Mouse (Mus musculus) mouse embryonic stem cell (cell line): Measurements from ENCODE around the gene Necab3.

Source experiments
- in situ Hi-C, 2 experiments: fragments of 300-500 bp; cut with MboI; formaldehyde crosslinking; loops; 1 replicate in 1 of 2; 3 replicates in 1 of 2; pipeline ENCODE4 v1.14.3; 2019 to 2020; ENCODE audit warnings: low sequenced_read_pairs in 2 of 2, low pct_unique_long_range_greater_than_20kb in 1 of 2, mixed read lengths in 1 of 2; ENCODE audit not compliant: unreplicated experiment in 1 of 2

The Necab3 gene

DNA sequence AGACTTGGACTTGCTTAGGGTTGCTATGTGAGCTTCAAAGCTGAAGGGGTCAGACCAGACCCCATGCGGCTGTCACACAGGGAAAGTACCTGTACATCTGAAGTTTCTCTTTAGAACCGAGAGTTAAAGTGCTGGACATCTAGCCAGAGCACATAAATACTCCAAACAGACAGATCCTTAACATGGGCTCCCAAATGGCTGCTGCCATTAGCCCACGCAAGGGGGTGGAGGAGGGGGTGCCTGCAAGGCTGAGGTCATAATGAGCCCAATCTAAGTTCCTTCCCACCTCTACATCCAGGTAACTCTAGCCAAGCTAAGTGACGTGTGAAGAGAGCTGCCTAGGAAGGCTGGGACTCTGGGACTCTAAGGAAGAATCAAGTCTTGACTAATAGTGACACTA is 7.2 kb downstream of the Necab3 start, which contains the start of gene Actl10:
TSS of gene Actl10 (plus strand) at position 301 of the 400 bp plus-strand sequence.
- in situ Hi-C loops, result no loop called here

DNA sequence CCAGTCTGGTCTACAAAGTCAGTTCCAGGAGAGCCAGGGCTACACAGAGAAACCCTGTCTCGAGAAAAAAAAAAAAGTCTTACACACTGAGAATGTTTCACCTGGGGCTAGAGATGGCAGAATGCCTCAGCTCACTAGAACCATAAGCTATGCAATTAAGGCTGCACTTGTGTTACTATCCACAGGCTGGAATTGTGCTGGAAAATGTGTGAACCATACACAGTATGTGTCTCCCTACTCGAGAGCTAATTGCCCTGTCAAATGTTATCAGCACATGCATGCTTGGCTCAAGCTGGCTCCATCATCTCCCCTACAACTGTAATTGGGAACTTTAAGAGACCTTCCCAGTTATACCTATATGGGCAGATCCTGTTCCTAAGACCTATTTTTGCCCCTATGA is 7.8 kb downstream of the Necab3 start:
- in situ Hi-C loops, result no loop called here

DNA sequence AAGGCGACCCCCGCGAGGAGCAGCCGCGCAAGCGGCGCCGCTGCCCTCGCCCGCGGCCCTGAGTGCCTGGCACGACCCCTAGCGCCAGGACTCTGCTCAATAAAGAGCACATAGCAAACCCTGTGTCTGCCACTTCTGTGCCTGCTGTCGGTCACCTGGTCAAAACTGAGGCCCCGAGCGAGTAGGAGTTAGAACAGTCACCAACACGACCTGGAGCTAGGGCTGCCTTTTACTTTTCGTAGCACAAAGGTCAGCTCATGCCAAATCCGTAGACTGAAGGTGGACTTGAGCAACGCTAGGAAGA is 8.9 kb downstream of the Necab3 start:
- in situ Hi-C loops, result loop anchor here (10.0 kb wide), 1 partner anchor 135 kb away; no protein-coding TSS in a partner anchor

DNA sequence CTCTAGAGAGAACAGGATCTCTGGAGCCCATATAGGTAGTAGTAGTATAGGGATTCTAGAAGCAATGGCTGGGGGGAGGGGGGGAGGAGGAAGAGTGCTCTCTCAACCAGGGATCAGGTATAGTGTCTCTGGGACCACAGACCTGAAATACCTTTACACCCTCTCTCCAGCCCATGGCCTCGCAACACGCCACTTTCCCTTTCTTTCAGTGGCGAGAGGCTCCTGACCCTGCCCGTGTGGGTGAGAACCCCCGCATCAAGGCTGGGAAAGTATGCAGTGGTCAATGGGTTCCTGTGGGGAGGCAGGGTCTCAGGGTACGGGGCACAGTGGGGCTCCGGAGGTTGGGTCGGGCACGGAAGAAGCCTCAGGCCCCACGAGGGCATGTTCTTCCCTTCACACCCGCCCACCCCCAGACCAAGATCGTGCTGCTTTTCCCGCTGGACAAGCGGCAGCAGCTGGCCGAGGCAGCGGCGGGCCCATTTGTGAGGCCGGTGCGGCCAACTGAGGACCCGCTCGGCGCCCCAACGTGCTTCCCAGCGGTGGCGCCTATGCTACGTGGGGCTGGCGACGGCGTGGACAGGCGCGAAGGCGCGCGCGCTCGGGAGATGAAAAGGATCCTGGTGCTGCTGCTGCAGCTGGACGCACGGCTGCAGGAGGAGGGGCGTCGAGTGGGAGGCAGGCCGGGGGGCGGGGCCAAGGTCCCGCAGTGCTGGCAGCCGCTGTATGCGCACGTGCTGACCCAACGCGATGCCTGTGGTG is 9.4 kb downstream of the Necab3 start:
- in situ Hi-C loops, result loop anchor here (10.0 kb wide), 1 partner anchor 135 kb away; no protein-coding TSS in a partner anchor

DNA sequence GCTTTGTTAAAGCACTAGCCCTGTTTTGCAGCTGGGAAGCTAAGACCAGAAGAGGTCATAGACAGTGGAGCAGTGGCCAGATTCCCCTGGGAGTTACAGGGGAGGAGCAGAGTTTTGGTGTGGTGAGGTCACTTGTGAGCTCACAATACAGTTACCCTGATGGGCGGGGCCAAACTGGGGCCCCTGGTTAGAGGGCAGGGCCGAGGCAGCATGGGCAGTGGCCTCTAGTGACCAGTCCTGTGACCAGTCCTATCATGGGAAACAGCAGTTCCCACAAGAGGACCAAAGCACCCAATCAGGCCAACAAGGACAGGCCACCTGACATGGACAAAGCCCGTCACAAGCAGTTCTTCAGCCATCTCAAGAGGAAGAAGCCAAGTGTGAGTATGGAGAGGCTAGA is 10.0 kb downstream of the Necab3 start:
- in situ Hi-C loops, result loop anchor here (10.0 kb wide), 1 partner anchor 134 kb away; no protein-coding TSS in a partner anchor

DNA sequence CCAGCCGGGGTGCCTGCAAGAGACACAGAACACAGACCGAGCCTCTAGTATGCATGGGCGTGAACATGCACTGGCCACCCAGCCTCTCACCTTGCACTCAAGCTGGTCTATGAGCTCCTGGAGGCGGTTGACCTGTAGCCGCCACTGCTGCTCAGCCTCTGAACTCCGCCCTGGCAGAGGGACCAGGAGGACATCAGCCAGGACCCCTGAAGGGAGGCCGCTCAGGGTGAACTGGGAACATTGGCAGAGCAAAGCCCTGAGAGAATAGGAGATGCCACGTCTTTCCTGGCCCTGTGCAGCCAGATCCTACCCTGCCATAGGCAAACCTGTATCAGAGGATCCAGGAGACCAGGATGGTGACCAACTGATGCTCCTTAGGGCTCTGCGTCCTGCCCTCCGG is 12.0 kb downstream of the Necab3 start, which contains the start of gene 1700003F12Rik:
TSS of gene 1700003F12Rik (plus strand) at position 375 of the 400 bp plus-strand sequence.
- in situ Hi-C loops, result loop anchor here (10.0 kb wide), 1 partner anchor 132 kb away; no protein-coding TSS in a partner anchor

DNA sequence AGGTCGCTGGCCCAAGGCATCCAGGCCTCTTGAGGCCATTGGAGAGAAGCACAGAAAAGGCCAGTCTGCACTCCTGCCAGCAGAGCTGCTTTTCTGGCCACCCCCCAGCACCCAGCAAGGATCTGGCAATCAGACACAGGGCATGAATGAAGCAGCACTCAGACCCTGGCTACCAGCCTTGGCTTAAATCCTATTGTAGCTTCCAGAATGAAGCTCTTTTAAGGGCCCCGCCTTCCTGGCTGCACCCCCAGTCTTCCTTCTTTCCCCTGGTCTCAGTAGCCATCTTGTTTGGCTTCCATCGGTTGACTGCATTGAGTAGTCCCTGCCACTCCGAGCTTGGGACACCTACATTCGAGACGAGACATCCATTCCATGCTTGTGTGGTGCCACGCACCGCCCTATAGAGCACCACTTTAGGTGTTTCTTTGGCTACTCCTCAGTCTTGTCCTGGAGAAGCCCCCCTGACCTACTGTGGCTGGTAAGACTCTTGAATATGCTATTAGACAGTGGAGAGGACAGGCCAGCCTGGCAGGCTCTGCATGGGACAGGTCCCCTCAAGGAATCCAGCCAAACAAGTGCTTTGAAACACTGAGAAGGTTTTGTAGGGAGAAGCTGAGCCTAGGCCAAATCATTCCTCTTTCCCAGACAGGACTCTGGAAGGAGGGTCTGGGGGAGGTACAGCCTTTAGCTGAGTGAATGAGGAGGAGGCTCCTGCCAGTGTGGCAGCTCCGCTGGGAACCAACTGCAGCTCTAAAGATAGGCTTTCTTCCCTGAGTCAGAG is 14.9 kb downstream of the Necab3 start:
- in situ Hi-C loops, result loop anchor here (10.0 kb wide), 1 partner anchor 129 kb away; no protein-coding TSS in a partner anchor

DNA sequence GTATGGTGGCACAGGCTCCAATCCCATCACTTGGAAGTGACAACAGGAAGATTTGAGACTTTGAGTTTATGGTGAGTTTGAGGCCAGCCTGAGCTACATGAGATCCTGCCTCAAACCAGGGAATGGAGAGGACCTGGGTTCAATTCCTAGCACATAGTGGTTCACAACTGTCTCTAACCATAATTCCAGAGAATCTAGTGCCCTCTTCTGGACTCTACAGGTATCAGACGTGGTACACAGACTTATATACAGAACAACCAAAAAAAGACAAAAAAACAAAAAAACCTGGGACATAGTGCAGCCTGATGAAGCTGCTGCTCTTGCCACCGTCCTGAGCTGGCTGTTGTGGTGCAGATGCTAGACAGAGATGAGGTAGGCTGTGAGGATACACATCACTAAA is 17.1 kb downstream of the Necab3 start:
- in situ Hi-C loops, result loop anchor here (10.0 kb wide), 1 partner anchor 127 kb away; no protein-coding TSS in a partner anchor

DNA sequence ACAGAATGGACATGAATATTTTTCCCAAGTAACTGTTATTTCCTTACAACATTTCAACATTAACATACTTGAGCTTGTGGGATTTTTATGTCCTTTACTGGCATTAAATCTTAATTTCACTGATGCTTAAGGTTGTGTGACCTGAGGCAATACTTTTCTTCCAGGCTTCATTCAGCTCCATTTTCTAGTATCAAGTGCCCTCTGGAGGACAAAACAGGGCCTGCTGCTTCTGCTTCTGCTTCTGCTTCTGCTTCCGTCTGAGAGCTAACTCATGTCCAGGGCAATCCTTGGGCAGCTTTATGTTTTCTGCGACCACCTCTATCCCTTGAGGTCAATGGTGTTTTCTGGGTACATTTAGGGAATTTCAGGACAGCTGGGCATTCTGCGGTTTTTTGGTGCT is 19.0 kb downstream of the Necab3 start:
- in situ Hi-C loops, result loop anchor here (10.0 kb wide), 1 partner anchor 125 kb away; no protein-coding TSS in a partner anchor

DNA sequence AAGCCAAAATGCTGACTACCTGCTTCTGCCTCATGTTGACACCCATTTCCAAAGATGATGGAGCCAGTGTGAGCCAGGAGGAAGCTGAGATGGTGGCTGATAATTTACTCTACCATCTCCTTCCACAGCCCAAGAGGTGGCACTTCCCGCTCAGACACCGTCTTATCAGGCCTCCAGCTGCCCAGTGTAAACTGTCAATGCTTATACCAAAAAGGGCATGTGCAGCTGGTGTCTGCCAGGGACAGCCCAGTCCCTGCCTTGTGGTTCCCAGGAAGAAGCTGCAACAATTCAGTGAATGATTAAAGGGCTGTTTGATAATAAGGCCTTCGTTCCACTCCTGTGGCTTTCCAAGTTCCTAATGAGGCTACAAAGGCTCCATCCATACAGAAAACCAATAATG is 20.0 kb downstream of the Necab3 start:
- in situ Hi-C loops, result no loop called here

DNA sequence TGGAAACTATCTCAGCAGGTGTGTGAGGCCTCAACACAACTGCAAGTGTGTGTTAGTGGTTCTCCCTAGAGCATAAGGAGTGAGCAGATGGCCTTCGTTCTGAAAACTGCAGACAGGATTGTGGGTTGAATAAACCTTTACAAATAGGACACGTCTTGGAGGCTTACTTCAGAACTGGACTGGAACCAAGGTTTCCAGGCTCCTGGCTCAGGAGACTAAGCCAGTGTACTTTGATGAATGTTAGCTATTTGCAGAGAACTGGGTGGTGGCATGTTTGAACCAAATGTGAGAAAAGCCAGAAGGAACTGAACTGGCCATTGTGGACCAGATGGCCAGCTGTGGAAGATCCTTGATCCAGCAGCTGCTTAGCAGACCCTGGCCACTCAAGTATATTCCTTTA is 20.4 kb downstream of the Necab3 start:
- in situ Hi-C loops, result no loop called here

DNA sequence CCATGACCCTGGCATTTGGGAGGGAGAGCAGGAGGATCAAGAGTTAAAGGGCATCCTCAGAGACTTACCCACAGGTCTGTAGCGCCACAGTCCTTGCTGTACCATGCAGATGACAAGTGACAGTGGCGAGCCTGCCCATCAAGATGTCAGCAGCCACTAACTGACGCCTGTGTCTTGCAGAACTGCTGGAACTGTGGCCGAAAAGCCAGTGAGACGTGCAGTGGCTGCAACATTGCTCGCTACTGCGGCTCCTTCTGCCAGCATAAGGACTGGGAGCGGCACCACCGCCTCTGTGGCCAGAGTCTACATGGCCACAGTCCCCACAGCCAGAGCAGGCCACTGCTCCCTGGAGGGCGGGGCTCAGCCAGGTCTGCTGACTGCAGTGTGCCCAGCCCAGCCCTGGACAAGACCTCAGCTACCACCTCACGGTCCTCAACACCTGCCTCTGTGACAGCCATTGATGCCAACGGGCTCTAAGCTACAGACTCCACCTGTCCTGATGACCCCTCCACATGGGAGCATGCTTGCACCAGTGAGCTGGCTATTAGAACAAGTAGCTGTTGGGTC is 23.9 kb downstream of the Necab3 start:
- in situ Hi-C loops, result no loop called here

DNA sequence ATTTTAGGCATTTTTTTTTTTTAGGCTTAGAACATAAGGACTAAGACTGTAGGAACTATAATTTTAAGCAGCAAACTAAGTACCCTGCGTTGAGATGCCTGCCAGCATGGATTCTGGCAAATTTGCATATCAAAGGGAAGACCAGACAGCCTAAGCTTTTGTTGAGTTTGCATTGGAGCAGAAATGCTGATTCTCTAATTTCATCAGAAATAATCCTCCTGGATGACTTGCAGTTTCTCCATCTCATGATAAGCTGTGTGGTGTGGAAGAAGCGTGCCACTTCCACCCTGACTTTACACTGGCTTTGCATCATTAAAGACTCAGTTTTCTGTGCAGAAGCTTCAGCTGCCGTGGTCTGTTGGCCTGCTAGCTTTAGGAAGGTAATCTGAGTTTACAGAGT is 25.8 kb downstream of the Necab3 start:
- in situ Hi-C loops, result no loop called here

DNA sequence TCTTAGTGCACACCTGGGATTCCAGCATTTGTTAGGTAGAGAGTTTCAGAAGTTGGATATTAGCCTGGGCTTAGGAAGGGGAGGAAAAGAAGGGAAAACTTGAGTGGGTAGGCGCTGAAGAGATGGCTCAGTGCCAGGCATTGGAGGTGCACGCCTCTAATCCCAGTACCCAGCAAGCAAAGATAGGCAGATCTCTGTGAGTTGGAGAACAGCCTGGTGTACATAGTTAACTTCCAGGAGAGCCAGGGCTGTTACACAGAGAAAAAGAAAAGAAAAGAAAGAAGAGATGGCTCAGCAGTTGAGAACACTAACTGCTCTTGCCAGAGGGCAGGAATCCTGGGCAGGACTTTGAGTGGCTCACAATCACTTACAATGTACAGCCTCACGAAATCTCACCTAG is 32.2 kb downstream of the Necab3 start:
- in situ Hi-C loops, result no loop called here

DNA sequence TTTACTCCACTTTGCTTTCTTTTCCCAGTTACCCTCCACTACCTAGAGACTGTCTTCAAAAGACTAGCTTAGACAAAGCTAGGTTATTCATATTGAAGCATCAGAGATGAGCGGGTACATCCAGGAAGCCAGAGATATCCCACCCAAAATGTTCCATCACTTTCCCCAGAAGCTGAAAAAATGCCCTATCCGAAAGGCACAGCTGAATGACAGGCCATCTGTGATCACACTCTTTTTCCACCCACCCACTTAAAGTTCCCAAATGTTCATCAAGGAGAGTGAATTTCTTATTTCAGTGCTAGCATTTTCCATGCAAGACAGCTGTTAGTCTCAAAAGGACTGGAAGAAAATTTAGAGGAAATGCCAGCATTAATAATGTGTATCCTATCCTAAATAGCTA is 33.4 kb downstream of the Necab3 start:
- in situ Hi-C loops, result no loop called here

DNA sequence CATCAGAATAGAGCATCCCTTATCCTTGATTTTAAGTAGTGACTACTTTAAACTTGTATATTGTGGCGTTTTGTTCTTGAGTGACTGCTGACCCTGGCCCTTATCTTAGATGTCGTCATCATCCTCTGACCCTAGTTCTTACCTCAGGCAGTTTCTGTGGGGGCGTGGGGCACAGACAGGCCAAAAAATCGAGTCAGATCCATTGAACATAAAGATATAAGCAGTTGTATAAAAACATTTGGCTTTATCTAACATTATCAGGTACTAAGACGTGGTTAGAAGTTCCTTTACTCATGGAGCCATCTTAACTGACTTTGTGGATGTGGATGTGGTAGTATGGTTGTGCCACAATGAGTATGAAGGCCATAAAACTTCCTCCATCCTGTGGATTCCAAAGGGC is 36.4 kb downstream of the Necab3 start:
- in situ Hi-C loops, result no loop called here

DNA sequence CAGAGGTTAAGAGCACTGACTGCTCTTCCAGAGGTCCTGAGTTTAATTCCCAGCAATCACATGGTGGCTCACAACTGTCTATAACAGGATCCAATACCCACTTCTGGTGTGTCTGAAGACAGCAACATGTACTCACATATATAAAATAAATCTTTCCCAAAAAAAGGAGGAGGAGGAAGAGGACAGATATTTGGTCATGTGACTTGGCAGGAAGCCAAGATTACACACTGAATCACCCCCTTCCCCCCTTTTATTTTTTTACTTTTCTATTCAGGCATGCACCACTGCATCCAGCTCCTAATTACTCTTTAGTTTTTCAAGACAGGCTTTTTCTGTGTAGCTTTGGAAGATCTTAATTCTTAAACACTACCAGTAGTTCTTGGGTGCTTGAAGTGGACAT is 37.2 kb downstream of the Necab3 start:
- in situ Hi-C loops, result no loop called here

DNA sequence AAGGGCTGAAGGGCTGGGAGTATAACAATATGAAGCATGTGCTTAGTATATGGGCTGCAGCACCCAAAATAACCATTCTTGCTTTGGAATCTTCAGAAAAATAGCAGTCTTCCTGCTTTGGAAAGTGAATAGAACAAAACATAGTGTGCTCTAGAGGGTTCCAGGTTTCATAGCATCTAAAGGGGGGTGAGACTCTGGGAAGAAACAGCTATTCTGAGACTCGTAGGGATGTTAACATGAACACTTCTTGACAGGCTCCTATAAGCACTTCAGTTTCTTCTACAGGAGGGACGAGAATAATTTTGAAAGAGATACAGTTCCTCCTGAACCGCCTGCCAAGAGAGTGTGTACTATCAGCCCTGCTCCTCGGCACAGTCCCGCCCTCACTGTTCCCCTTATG is 41.3 kb downstream of the Necab3 start:
- in situ Hi-C loops, result no loop called here

DNA sequence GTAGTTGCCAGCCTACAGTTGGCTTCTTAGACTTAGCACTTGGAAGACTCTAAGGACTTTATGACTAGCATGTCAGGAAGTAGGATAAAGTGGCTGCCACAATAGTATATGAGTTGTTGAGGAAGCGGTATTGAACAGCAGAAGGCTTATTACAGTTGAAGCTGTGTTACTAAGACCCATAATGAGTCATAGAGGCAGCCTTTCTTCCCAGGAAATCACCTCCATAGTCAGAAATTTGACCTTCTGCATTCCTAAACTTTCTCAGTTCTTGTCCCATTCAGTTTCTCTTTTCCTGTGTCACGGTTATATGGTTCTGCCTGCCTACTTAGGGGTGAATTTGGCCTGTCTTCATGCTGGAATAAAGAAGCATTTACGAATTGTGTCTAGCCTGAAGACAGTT is 41.7 kb downstream of the Necab3 start:
- in situ Hi-C loops, result no loop called here
